Mouse (Mus musculus) NIH3T3 (cell line): Measurements from ENCODE around the gene Spns2.
"Not testable (repeated sequence)": the region's sequence is repeated elsewhere in the genome, so short reads cannot be mapped to it uniquely, and the experiment has no call there.

Experiments used
- DNase-seq: peaks from one replicate; pipeline ENCODE4 v3.0.0-alpha.2; 2012; ENCODE audit warnings: low read depth

Gene Spns2

DNA sequence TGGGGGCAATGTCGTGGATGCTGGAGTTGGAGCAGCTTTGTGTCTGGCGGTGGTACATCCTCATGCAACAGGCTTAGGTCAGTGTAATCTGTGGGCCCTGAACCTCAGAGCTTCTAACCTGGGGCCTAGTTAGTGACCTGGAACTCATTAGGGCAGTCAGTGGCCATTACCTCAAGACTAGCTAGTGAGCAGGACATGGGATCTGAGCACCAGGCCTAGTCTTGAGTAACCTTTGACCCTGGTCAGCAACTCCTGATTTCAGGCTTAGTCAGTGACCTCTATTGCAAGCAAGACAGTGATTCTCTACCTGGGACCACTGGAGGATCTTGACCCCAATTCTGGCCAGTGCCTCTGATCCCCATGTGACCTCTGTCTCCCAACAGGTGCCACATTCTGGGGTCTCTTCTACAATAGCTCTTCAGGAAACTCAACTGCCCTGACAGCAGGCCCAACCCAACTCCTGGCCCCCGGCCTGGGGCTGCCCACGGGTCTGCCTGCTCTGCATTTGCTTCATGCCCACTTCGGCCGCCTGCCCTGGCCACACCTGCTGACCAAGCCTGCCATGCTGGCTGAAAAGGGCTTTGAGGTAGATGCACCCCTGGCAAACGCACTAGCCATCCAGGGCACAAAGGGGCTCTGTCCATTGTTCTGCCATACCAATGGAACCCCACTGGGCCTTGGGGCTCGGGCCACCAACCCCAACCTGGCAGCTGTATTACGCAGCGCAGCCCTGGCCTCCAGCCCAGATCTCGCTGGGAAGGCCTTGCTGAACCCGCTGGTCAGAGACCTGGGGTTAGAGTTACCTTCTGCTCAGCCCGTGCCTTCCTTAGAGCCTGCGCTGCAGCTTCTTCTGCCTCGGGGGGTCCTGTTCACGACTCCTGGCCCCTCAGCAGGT lies 52.7 kb downstream of the Spns2 start:
- no peak for DNase-seq

DNA sequence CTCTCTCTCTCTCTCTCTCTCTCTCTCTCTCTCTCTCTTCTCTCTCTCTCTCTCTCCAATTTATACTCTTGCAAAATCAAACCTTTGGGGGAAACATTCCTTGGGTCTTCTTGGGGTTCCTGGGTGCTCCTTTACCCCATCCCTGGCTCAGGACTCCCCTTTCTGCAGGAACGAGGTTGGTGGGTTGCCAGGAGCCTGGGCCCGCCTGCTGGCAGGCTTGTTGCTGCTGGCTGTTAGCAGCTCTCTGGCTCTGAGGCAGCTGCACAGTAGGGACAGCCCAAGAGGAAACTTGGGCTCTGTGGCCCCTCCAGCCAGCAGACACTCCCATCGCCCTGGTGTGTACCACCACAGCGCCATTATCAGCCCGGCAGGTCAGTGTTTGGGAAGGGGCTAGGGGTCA lies 53.4 kb downstream of the Spns2 start:
- peak; percentile 53 for DNase-seq

DNA sequence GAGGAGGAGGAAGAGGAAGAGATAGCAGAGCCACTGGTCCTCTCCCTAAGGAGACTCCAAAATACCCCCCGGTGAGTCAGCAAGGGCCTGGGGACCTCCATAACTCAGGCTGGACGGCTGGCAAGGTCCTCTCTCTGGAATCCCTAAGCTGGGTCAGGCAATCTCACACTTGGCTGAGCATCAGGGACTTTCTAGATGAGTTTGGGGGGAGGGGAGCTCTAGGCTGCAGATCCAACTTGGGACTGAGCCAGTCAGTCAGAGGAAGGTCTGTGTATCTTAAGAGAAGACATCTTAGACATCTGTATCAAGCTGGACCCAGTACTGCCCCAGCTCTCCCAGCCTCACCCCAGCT lies 54.0 kb downstream of the Spns2 start:
- DNase-seq = peak; percentile 69

DNA sequence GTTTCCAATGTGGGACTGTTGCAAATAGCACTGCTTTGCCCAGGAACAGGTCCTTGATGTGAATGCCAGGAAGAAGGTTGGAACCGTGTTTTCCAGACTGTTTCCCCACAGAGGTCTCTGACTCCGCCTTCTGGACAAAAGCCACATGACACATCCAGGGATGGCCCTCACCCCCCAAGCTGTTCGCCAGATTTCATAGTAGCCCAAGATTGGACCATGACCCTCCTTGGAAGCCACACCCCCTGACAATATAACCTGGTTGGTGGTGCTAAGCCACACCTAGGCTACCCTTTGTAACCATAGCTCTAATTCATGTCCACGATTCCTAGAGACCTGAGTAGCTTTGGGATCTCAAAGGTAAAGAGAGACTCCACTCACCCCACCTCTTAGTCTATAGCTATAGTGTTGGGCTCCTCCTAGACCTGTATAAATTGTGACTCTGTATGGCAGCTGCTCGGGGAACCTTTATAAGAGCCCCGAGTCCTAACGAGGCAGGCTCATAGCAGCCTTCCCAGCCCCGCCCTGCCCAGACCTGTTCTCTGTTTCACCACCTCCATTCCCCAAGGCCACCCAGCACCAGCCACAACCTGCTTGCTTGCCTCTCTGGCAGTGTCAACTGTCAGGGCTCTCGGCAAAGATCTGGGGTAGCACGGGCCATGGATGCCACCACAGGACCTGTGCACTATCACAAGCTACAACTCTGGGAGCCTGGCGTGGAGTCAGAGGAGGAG lies 54.6 kb downstream of the Spns2 start, which contains the start of gene Ggt6:
Gene Ggt6, plus strand, starts transcription at position 564 of the 731 bp plus-strand sequence.
- peak; percentile 54 for DNase-seq

DNA sequence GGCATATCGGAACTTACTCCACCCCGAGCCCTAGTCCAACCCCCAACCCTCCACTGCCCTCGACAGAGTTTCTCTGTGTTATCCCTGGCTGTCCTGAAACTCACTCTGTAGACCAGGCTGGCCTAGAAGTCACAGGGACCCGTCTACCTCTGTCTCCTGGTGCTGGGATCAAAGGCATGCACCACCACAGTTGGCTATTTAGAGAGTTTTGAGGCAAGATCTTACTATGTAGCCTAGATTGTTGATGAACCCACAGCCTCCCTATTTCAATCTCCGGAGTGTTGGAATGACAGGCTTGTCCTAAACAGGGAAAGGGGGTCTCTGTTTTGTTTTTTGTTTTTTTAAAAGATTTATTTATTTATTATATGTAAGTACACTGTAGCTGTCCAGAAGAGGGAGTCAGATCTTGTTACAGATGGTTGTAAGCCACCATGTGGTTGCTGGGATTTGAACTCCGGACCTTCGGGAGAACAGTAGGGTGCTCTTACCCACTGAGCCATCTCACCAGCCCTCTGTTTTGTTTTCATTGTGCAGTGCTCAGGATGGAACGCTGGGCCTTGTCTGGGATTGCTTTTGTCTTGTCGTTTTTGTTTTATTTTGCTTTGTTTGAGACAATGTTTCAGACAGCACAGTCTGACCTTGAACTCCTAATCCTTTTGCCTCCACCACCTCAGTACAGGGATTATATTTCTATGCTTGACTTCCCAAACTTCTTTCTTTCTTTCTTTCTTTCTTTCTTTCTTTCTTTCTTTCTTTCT lies 59.2 kb downstream of the Spns2 start:
- not testable (repeated sequence) for DNase-seq

DNA sequence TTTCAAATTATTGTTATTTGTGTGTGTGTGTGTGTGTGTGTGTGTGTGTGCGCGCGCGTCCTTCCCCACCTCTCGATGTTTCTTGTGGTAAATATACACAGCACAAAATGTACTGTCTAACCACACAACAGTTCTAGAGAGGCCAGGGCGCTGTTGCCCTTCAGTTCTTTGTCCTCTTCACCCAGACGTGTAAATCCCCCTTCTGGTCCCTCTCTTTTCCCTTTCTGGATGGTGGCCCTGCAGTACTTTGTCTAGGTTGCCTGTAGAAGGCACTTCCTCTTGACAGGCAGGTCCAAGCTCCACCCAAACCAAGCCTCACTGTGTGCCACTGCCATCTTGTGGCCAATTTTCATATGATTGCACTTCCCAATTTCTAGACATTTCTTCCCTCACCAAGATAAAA lies 60.4 kb downstream of the Spns2 start:
- DNase-seq = peak; percentile 83

DNA sequence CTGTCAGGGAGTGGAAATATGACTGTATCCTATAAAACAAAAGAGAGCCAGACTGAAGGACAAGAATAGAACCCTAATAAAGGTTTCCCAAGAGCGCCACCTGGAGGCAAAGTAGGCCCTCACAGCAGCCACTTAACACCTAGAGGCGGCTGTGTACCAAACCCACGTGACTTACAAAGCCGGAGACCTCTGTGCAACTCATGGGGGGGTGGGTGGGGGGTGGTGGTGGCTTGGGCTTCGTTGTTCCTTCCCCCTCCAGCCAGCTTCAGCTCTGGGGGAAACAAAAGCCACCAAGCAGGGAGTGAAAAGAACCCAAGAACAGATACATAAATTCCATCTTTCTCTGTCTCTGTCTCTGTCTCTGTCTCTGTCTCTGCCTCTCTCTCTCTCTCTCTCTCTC lies 61.0 kb downstream of the Spns2 start:
- DNase-seq = peak; percentile 61

DNA sequence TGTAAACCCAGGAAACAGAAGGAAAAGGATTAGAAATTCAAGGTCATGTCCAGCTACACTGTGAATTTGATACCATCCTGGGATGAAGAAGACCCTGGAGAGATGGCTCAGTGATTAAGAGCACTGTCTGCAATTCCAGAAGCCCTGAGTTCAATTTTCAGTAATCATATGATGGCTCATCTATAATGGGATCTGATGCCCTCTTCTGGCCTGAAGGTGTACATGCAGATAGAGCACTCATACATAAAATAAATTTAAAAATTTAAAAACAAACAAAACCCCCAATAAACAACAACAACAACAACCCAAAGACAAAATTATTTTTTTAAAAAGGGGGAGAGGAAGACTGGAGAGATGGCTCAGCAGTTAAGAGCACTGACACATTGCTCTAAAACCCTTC lies 62.8 kb downstream of the Spns2 start:
- DNase-seq = no peak

DNA sequence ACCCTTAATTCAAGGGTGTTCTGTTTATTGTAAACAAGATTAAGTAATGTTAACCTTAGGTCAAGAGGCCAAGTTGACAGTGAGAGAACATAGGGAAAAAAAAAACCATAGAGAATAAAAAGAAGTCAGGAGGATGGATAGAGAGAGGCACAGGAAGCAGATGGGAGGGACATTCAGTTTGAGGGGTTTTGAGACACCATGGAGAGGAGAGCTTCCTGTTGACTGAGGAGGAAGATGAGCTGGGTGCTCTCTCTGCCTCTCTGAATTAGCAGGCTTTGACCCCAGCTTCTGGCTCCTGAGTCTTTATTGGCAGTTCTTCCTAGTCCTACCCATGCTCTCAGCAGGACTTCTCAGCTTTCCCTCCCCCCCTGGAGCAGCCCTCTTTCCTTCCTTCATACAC lies 64.5 kb downstream of the Spns2 start:
- DNase-seq = no peak

DNA sequence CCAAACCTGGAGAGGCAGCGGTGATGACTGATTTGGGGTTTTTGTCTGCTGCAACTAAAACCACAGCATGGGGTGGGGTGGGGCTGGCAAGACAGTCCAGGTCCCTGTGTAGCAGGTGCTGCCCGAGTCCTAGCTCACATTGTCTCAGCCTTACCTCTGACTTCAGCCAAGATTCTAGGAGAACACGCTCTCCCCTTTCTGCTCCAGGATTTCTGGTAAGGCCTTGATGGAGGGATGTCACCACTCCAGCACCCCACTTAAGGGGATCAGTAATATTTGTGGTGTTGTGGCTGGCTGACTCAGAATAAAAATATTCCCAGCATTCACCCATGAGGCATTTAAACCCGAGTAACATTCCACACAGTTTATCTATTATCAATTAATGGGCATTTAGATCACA lies 66.0 kb downstream of the Spns2 start:
- peak; percentile 34 for DNase-seq

DNA sequence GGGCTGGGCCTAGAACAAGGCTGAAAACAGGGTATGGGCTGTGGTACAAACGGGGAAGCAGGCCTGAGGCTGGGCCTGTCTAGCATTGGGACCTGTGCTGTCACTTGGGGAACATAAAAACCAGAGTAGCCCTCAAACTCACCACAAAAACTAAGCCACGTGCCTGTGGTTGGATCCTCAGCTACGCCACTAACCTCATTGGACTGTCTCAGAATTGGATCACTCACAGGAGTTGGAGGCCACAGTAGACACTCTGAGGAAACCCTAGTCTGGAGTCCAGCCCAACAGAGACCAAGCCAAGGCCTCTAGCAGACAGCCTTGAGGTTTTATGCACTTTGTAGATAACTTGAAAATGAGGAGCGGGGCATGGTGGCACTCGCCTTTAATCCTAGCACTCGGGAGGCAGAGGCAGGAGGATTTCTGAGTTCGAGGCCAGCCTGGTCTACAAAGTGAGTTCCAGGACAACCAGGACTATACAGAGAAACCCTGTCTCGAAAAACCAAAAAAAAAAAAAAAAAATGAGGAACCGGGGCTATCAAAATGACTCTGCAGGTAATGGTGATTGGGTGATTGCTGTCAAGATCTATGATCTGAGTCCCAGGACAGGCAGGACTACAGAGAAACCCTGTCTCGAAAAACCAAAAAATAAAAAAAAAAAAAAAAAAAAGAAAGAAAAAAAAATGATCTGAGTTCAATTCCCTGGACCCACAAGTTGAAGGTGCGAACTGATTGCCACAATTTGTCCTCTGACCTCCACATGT lies 68.0 kb downstream of the Spns2 start:
- DNase-seq = no peak

DNA sequence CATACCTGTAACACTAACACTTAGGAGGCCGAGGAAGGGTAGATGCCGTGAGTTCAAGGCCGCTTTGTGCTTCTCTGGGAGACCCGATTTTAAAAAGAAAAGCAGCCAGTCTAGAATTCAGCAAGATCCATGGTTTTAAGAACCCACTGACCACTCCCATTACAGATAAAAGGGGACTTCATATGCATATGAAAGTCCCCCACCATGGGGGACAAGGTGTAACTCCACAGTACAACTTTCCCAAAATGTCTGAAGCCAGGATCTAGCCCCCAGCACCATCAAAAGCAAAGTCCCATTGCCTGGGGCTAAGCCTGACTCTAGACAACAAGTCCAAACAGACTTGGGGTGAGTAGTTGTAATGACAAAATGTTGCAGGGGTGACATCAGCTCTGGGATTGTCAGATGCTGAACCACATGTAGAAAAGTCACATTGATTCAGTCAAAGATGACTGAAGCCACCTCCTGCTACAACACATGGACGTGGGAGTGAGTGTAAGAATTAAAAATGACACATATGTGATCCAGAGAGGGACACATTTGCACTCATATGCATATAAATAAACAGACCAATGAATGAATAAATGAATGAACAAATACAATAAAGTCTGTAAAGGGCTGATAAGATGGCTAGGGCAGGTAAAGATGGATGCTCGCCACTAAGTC lies 69.1 kb downstream of the Spns2 start:
- DNase-seq = no peak

DNA sequence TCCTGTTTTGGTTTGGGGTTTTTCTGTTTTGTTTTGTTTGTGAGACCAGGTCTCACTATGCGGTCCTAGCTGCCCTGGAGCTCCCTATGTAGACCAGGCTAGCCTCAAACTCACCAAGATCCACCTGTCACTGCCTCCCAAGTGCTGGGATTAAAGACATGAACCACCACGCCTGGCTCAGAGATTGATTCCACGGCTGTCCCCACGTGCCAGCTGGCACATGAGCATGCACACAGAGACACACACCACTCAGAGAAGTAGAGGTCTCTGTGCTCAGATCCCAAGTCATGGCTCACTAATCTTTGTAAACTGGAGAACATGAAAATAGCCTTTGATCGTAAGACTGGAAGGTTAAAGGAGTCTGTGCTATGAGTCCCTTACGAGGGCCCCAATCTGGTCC lies 70.7 kb downstream of the Spns2 start:
- no peak for DNase-seq

DNA sequence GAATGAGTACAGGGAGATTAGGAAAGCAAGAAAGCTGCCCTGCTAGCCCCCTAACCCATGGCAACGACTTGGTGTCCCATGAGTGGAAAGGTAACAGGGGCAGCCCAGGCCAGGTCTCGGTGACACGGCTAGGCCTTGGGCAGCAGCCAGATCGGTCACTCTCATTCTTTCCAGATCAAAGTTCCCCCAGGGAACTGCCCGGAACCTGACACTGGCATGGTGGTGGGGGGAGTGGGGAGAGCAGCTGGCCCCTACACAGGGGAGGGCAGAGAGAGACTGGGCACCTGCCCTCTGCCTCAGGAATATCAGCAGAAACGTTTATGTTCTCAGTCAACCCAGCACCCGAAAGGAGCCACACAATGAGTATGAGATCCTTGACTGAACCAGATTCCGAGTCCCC lies 71.5 kb downstream of the Spns2 start:
- no peak for DNase-seq

DNA sequence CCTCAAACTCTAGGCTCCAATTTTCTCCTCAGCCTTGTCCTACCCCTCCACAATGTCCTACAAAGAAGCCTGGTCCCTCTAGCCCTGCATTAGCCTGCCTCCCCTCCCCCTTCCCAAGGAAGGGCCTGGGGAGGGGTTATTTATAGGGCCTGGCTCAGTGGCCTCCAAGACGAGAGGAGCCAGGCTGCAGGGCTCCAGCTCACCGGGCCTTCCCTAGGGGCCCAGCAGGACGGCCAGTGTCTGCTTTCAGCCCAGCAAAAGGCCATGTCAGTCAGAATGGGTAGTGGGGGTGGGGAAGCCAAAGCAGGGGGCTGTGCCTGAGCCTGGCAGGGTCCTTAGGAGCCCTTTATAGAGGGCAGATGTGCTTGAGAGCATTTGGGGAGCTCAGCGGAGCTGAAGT lies 72.3 kb downstream of the Spns2 start:
- no peak for DNase-seq

DNA sequence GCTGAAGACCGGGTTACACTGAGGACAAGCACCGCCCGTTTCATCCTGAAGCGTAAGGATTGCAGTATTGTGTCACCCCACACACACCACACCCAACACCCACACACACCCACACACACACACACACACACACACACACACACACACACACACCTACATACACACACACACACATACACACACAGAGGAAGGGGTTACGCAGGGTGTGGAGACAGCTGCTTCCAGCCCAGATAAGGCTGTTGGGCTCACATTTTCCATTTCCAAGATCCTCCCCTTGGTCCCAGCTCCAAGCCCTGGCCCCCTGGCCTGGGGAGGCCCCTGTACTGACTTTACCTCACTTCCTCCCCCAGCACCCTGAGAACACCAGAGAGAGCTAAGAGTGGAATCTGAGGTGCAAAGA lies 73.0 kb downstream of the Spns2 start:
- DNase-seq = no peak

DNA sequence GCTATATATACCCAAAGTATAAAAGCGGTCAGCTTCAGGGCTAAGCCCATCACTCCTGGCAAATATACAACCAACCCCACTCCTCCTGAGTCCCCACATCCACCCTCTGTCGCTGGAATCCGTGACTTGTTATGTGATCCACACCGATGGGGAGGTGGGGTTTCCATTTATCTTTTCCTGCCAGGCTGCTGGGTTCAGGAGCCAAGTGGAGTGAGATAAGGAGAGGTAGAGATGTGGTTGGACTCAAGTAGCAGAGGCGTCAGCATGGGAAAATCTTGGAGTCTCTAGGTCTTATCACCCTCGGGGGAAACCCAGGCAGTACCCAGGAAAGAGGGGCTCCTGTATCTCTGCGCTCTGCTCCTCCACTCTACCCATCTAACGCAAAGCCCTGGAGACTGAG lies 74.5 kb downstream of the Spns2 start:
- DNase-seq = no peak

DNA sequence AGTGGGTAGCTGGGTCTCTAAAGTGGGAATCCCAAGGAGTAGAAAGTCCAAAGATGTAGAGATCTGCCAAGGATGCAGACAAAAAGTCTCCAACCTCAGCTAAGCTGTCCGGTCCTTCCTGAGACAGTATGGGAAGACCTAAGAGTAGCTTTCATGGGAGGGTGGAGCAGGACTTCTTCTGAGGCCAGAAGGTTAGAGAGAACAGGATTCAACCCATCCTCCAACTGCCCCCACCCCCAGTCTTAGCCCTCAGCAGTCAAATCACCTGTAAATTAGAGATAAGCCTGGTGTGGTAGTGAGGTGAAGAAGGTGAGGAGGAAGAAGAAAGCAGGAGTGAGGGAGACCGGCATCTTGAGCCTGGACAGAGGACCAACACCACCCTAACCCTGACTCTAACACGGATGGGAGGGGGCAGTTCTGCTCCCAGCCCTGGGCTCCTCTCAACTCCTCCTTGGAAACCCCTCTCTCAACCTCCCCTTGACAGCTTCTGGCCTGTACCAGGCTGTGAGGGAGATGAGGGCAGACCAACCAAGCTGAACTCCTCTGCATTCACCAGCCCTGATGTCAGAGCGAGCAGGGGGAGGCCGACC lies 76.0 kb downstream of the Spns2 start:
- no peak for DNase-seq

DNA sequence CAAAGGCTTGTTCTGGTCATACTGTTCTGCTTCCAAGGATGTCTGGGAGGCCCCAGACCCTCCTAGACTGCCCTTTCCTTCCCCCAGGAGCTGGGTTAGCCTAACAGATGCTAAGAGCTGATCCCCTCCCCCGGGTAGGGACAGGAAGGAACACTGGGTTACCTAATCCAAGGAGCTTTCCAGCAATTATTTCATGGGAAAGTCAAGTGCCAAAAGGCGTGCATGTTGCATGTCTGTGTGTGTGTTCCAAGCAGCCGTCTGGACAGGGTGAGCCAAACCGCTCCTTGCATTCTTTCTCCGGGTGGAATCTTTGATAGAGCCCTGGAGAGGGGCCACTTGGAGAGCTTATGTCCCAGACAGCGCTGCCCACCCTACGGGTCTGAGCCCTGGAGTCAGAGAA lies 76.7 kb downstream of the Spns2 start:
- DNase-seq = no peak

DNA sequence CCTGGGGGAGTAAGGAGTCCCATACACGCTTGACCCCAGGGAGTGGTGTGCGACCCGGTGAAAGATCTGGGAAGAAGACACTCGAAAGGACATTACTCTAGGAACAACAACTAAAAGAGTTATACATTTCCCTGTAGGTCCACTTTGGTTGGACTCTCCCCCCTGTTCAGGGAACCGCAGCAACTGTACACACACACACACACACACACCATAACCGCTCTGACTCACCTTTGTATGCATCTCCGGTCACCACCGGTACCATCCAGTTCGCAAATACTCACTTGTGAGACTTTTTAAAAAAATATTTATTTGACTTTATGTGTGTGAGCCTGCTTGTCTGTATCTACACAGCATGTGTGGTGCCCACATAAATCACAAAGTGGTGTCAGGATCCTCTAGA lies 77.8 kb downstream of the Spns2 start:
- no peak for DNase-seq
